Mouse (Mus musculus) embryonic facial prominence, embryonic 14.5 days (tissue): ENCODE measurements around the gene Btbd9. TPM values are rescaled to one million over a fixed set of nuclear protein-coding genes. Genes with fewer than 3 reads are reported as not detected.
A peak's percentile ranks its signal among the peaks of the same experiment; 100 is the strongest.

Experiments used
- ATAC-seq: fragments of 200-750 bp; cut with Nextera tagmentation; 2 replicates; pipeline ENCODE4 v1.8.0; 2017; ENCODE audit warnings: low read depth, moderate number of reproducible peaks, moderate TSS enrichment
- DNase-seq: peaks from one replicate; pipeline ENCODE4 v3.0.0-alpha.2; 2015; ENCODE audit warnings: low spot score
- H3K27ac ChIP-seq: fragments of 300-500 bp; sonication (generic); replicated peaks from 2 replicates; pipeline ENCODE4 v1.5.1; 2014; ENCODE audit warnings: low read depth, mild to moderate bottlenecking, low read length, moderate library complexity
- H3K27me3 ChIP-seq: fragments of 300-500 bp; sonication (generic); replicated peaks from 2 replicates; pipeline ENCODE4 v1.6.1; 2014; ENCODE audit warnings: low read length; ENCODE audit not compliant: control insufficient read depth, insufficient read depth
- H3K36me3 ChIP-seq: fragments of 300-500 bp; sonication (generic); 2 replicates; pipeline ENCODE4 v1.6.1; 2014; ENCODE audit warnings: low read length, mixed read lengths; ENCODE audit not compliant: control insufficient read depth, insufficient read depth
- H3K4me1 ChIP-seq: fragments of 300-500 bp; sonication (generic); 2 replicates; pipeline ENCODE4 v1.6.1; 2014; ENCODE audit warnings: antibody characterized with exemption, low read length; ENCODE audit not compliant: control insufficient read depth, insufficient read depth
- H3K4me2 ChIP-seq: fragments of 300-500 bp; sonication (generic); 2 replicates; pipeline ENCODE4 v1.6.1; 2014; ENCODE audit warnings: low read depth, mild to moderate bottlenecking, low read length, moderate library complexity, mixed read lengths
- H3K4me3 ChIP-seq: fragments of 300-500 bp; sonication (generic); 2 replicates; pipeline ENCODE4 v1.5.1; 2014; ENCODE audit warnings: low read depth, mild to moderate bottlenecking, low read length
- H3K9ac ChIP-seq: fragments of 300-500 bp; sonication (generic); 2 replicates; pipeline ENCODE4 v1.6.1; 2014; ENCODE audit warnings: low read depth, mild to moderate bottlenecking, low read length, moderate library complexity, mixed read lengths
- H3K9me3 ChIP-seq: fragments of 300-500 bp; sonication (generic); 2 replicates; pipeline ENCODE4 v1.6.1; 2016; ENCODE audit warnings: low read length; ENCODE audit not compliant: control insufficient read depth
- WGBS: fragments of 180-500 bp; shearing (Covaris S2); extraction: QIAGEN DNeasy Blood & Tissue Kit; methylation state at CpG from one replicate; pipeline ENCODE4 v1.1.7; 2014; 5-methylcytosine and 5-hydroxymethylcytosine counted together
- polyA plus RNA-seq: library from polyadenylated mRNA; unstranded; fragments of >200 nt; fragmentation: Nextera tagmentation; extraction: Ambion mirVana; gene quantifications from 2 replicates; pipeline ENCODE4 v1.2.1, GENCODE M21; 2014

Gene Btbd9
- polyA plus RNA-seq, 1 experiment from 2014 or later: 38.0 TPM

- Histone ChIP-seq H3K27me3 (no peaks in the 10 kb centered on the region), H3K4me1 (no peaks in the 10 kb centered on the region), H3K9me3 (no peaks in the 10 kb centered on the region), H3K4me3 (no peak overlapping the region), H3K36me3 (no peaks in the 10 kb centered on the region), H3K9ac (no peak overlapping the region), H3K27ac (no peak overlapping the region), H3K4me2 (no peak overlapping the region)
- 97% methylated on average over 1 of the region's 1 CpGs for WGBS
- ATAC-seq: no peak
- DNase-seq: no peak
Measured at GRCm38 (mm10) chr17:30484446-30485066, 91.7 kb downstream of the Btbd9 start.

- Histone ChIP-seq H3K27ac (no peak overlapping the region), H3K27me3 (no peaks in the 10 kb centered on the region), H3K4me3 (no peak overlapping the region), H3K36me3 (no peaks in the 10 kb centered on the region), H3K9me3 (no peaks in the 10 kb centered on the region), H3K9ac (no peak overlapping the region), H3K4me1 (no peaks in the 10 kb centered on the region), H3K4me2 (no peak overlapping the region)
- WGBS: 88% methylated on average over 6 of the region's 6 CpGs
- DNase-seq (no peak), ATAC-seq (no peak)
Measured at GRCm38 (mm10) chr17:30481766-30482165, 94.5 kb downstream of the Btbd9 start.

GRCm38 (mm10) chr17:30481341-30481740, 94.9 kb downstream of the Btbd9 start:
- no peak overlapping the region for H3K4me3 ChIP-seq
- no peak overlapping the region for H3K9ac ChIP-seq
- H3K27me3 ChIP-seq: no peaks in the 10 kb centered on the region
- 91% methylated on average over 10 of the region's 10 CpGs for WGBS
- DNase-seq (no peak), ATAC-seq (no peak)
- H3K9me3 ChIP-seq: no peaks in the 10 kb centered on the region
- no peaks in the 10 kb centered on the region for H3K36me3 ChIP-seq
- no peak overlapping the region for H3K27ac ChIP-seq
- no peak overlapping the region for H3K4me2 ChIP-seq
- no peaks in the 10 kb centered on the region for H3K4me1 ChIP-seq

GRCm38 (mm10) chr17:30480381-30480780, 95.9 kb downstream of the Btbd9 start:
- no peak overlapping the region for H3K4me2 ChIP-seq
- H3K9ac ChIP-seq: no peak overlapping the region
- H3K27me3 ChIP-seq: no peaks in the 10 kb centered on the region
- H3K36me3 ChIP-seq: no peaks in the 10 kb centered on the region
- no peaks in the 10 kb centered on the region for H3K9me3 ChIP-seq
- no peak overlapping the region for H3K4me3 ChIP-seq
- no peak overlapping the region for H3K27ac ChIP-seq
- DNase-seq (no peak), ATAC-seq (no peak)
- H3K4me1 ChIP-seq: no peaks in the 10 kb centered on the region
- WGBS: 87% methylated on average over 8 of the region's 8 CpGs

- Histone ChIP-seq H3K9ac (no peak overlapping the region), H3K36me3 (no peaks in the 10 kb centered on the region), H3K4me2 (no peak overlapping the region), H3K27me3 (no peaks in the 10 kb centered on the region), H3K4me3 (no peak overlapping the region), H3K9me3 (no peaks in the 10 kb centered on the region), H3K27ac (no peak overlapping the region), H3K4me1 (no peaks in the 10 kb centered on the region)
- ATAC-seq (no peak), DNase-seq (no peak)
- WGBS: 75% methylated on average over 9 of the region's 9 CpGs
Measured at GRCm38 (mm10) chr17:30478181-30478580, 98.1 kb downstream of the Btbd9 start.

- Histone ChIP-seq H3K4me1 (no peaks in the 10 kb centered on the region), H3K4me3 (no peak overlapping the region), H3K9me3 (no peaks in the 10 kb centered on the region), H3K27ac (no peak overlapping the region), H3K9ac (no peak overlapping the region), H3K4me2 (no peak overlapping the region), H3K27me3 (no peaks in the 10 kb centered on the region), H3K36me3 (no peaks in the 10 kb centered on the region)
- no peak for ATAC-seq
- WGBS: 62% methylated on average over 2 of the region's 2 CpGs
- no peak for DNase-seq
Measured at GRCm38 (mm10) chr17:30474561-30474960, 101.7 kb downstream of the Btbd9 start.

- H3K4me1 ChIP-seq: peaks cover 9% of the 10 kb centered on the region
- no peaks in the 10 kb centered on the region for H3K9me3 ChIP-seq
- H3K4me3 ChIP-seq: no peak overlapping the region
- no peak overlapping the region for H3K4me2 ChIP-seq
- H3K9ac ChIP-seq: no peak overlapping the region
- DNase-seq (no peak), ATAC-seq (no peak)
- WGBS: 86% methylated on average over 10 of the region's 10 CpGs
- H3K27me3 ChIP-seq: no peaks in the 10 kb centered on the region
- no peak overlapping the region for H3K27ac ChIP-seq
- no peaks in the 10 kb centered on the region for H3K36me3 ChIP-seq
Measured at GRCm38 (mm10) chr17:30472776-30473175, 103.5 kb downstream of the Btbd9 start.

- 60% methylated on average over 7 of the region's 7 CpGs for WGBS
- H3K27ac ChIP-seq: no peak overlapping the region
- no peak for DNase-seq
Measured at GRCm38 (mm10) chr17:30471512-30471911, 104.8 kb downstream of the Btbd9 start.

GRCm38 (mm10) chr17:30470790-30471189, 105.5 kb downstream of the Btbd9 start:
- Histone ChIP-seq H3K27me3 (no peaks in the 10 kb centered on the region), H3K4me2 (no peak overlapping the region), H3K9me3 (no peaks in the 10 kb centered on the region), H3K27ac (no peak overlapping the region), H3K4me1 (peaks cover 10% of the 10 kb centered on the region), H3K9ac (no peak overlapping the region), H3K4me3 (no peak overlapping the region), H3K36me3 (no peaks in the 10 kb centered on the region)
- WGBS: 58% methylated on average over 8 of the region's 8 CpGs
- ATAC-seq: no peak
- DNase-seq: peak; percentile 42

More at GRCm38 (mm10) chr17:30471512-30471911, 104.8 kb downstream of the Btbd9 start:
- Histone ChIP-seq H3K9me3 (no peaks in the 10 kb centered on the region), H3K4me1 (peaks cover 10% of the 10 kb centered on the region), H3K36me3 (no peaks in the 10 kb centered on the region), H3K4me3 (no peak overlapping the region), H3K27me3 (no peaks in the 10 kb centered on the region), H3K9ac (no peak overlapping the region), H3K4me2 (no peak overlapping the region)
- no peak for ATAC-seq
